Mouse (Mus musculus) megakaryocyte, embryonic 14.5 days (primary cell): ENCODE data around the gene Fkbp15.

Source experiments
- FLI1 ChIP-seq: IDR thresholded peaks from 2 replicates; pipeline ENCODE4 v1.6.1; 2012; ENCODE audit warnings: low read length, inconsistent platforms, mixed read lengths
- GATA1 ChIP-seq: IDR thresholded peaks from 3 replicates; pipeline ENCODE4 v1.6.1; 2012; ENCODE audit warnings: mixed read lengths, low read length, inconsistent platforms, borderline replicate concordance

- TF ChIP-seq GATA1, result no peak
- TF ChIP-seq FLI1, result no peak
Measured at GRCm38 (mm10) chr4:62300001-62300400, 60.3 kb downstream of the Fkbp15 start.
